ENCODE assay signal across 18 mouse cellular contexts in the genomic region with DNA sequence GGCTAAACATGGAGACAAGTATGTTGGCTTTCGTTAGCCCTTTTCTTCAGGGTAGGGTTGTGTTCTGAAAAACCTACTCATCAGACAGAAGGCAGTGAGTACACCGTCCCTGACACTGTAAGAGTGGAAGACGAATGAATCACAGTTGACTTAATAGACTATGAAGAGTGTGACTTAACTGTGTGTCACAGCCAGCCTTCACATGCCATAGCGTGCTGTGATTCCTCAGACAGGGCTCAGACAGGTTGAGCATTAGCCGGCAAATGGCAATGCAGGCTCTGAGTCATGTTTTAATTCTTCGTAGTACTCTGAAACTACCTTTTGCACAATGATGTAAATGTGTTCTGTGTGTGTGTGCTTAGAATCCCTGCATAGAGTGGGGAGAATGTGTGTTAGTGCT.
A peak's percentile ranks its signal among the peaks of the same experiment; 100 is the strongest.
DNase-seq lines count a peak whose midpoint lies in the region; TF ChIP-seq lines count a peak whose summit lies in the region.
"Had no signal": no experiment of that assay in that cellular context is flagged by ENCODE, and none has a peak within 500 bp of the region (broad histone marks: within the 10 kb centered on the region; RNA-seq: fewer than 3 reads in every experiment).

No protein-coding gene starts in this region.

- no peaks in the 10 kb centered on the region for H3K36me3 ChIP-seq in heart, adult 2 months (ENCODE audit: control insufficient read depth, insufficient read depth, low read length)
- peaks cover 56% of the 10 kb centered on the region for H3K36me3 ChIP-seq in myocyte (ENCODE audit: control insufficient read depth, insufficient read depth)

- DNase-seq in adrenal gland, adult 2 months: peak; percentile 53
- no peak for DNase-seq in adrenal gland, adult 18-20 months (ENCODE audit: low spot score in 2 of 2)
- DNase-seq in heart, adult 11 months: peak; percentile 76
- no peak for DNase-seq in heart, adult 2 months
- DNase-seq in adrenal gland, postnatal 14 days: peak; percentile 38
- no peak for DNase-seq in cerebellum, adult 9-10 months
- DNase-seq: cerebellum, adult 18-20 months; cerebellum, postnatal 10 days; gastrocnemius, postnatal 14 days; heart, postnatal 36 days; kidney, adult 11 months had no signal

- no peak for TF ChIP-seq POLR2A in heart, adult 2 months (IDR thresholded peaks at IDR 0.05; ENCODE audit: insufficient read depth, low read depth, low read length)
- peak; percentile 21 for TF ChIP-seq POLR2A in myocyte (IDR thresholded peaks at IDR 0.05; ENCODE audit: insufficient read length, low read depth)

- no peaks in the 10 kb centered on the region; the same call in 1 of the 2 replicates for H3K4me1 ChIP-seq in heart, adult 2 months (ENCODE audit: control insufficient read depth, insufficient read depth, low read length)

- no peaks in the 10 kb centered on the region for H3K27me3 ChIP-seq in heart, adult 2 months (ENCODE audit: control insufficient read depth, insufficient read depth, low read length)
- H3K27me3 ChIP-seq in myocyte (ENCODE audit: control insufficient read depth, insufficient read depth, insufficient read length): no peaks in the 10 kb centered on the region
- H3K27me3 ChIP-seq: heart, embryonic 13.5 days; hindbrain, embryonic 12.5 days; Patski had no signal

- no peak for TF ChIP-seq CTCF in heart, adult 2 months (IDR thresholded peaks at IDR 0.05)

- H3K9ac ChIP-seq in heart, adult 2 months (ENCODE audit: low read depth, low read length): no peak overlapping the region
- H3K9ac ChIP-seq: heart, embryonic 13.5 days; hindbrain, embryonic 12.5 days had no signal

- peaks cover 2% of the 10 kb centered on the region for H3K79me2 ChIP-seq in heart, adult 2 months (replicated peaks; ENCODE audit: control insufficient read depth, insufficient read depth, low read length)
- no peaks in the 10 kb centered on the region for H3K79me2 ChIP-seq in myocyte (ENCODE audit: control insufficient read depth, insufficient read depth)

- WGBS in heart, adult 2 months: 89% methylated on average over 6 of the region's 6 CpGs

- H3K4me3 ChIP-seq in heart, adult 2 months: no peak overlapping the region
- H3K4me3 ChIP-seq in myocyte: no peak overlapping the region
- H3K4me3 ChIP-seq: embryonic facial prominence, embryonic 10.5 days; erythroblast, embryonic 14.5 days; heart, embryonic 13.5 days; hindbrain, embryonic 12.5 days had no signal

- no peak overlapping the region for H3K27ac ChIP-seq in heart, adult 2 months
- H3K27ac ChIP-seq: embryonic facial prominence, embryonic 10.5 days; heart, embryonic 13.5 days; hindbrain, embryonic 12.5 days; hindbrain, postnatal 0 days had no signal

- H3K4me2 ChIP-seq in myocyte (ENCODE audit: low read depth): no peak overlapping the region
- H3K4me2 ChIP-seq: heart, embryonic 13.5 days; hindbrain, embryonic 12.5 days had no signal

- intact Hi-C loops in heart, adult 2 months (cut with DNase I): no loop called here

- H3ac ChIP-seq in myocyte (ENCODE audit: control insufficient read depth, insufficient read length): no peak overlapping the region

- TF ChIP-seq EP300 in heart, adult 2 months (IDR thresholded peaks at IDR 0.05; ENCODE audit: insufficient read depth, low read depth, low read length): no peak

TF ChIP-seq in myocyte, 11 proteins besides CTCF, POLR2A, EP300 and RAD21:
- no peak for TF ChIP-seq REST (IDR thresholded peaks at IDR 0.05; ENCODE audit: insufficient read depth, insufficient read length)
- peak; percentile 59 for TF ChIP-seq POLR2AphosphoS2 (IDR thresholded peaks at IDR 0.05; ENCODE audit: insufficient read length, low read depth)

Comparison
In these comparisons a context has a peak if more than half of its experiments do, and no peak if none do; other contexts are left out.
1. DNase-seq: peak in adrenal gland, adult 2 months (single experiment), heart, adult 11 months (single experiment) and adrenal gland, postnatal 14 days (single experiment); none in adrenal gland, adult 18-20 months (0 of 2), heart, adult 2 months (0 of 2) and cerebellum, adult 9-10 months (single experiment).